Mouse (Mus musculus) lung, postnatal 0 days (tissue): ENCODE results near the gene Cdh12.

ENCODE experiments used
- CTCF ChIP-seq: IDR thresholded peaks from 2 replicates; pipeline ENCODE4 v1.5.1; 2016; ENCODE audit warnings: antibody characterized with exemption, mild to moderate bottlenecking
- EP300 ChIP-seq: IDR thresholded peaks from 2 replicates; pipeline ENCODE4 v1.6.1; 2016; ENCODE audit warnings: antibody characterized with exemption, mild to moderate bottlenecking, control low read depth

- TF ChIP-seq CTCF = no peak
- TF ChIP-seq EP300 = no peak
Measured at GRCm38 (mm10) chr15:20902568-20902967, 453.5 kb downstream of the Cdh12 start.
